Mouse (Mus musculus) liver, embryonic 16.5 days (tissue): ENCODE data around the gene Strada. TPM values are rescaled to one million over a fixed set of nuclear protein-coding genes. Genes with fewer than 3 reads are reported as not detected.

Experiments
- ATAC-seq: fragments of 200-750 bp; cut with Nextera tagmentation; 2 replicates; pipeline ENCODE4 v1.8.0; 2017; ENCODE audit warnings: low read depth, mild to moderate bottlenecking, moderate number of reproducible peaks, moderate library complexity
- H3K27ac ChIP-seq: fragments of 300-500 bp; sonication (generic); 2 replicates; pipeline ENCODE4 v1.5.1; 2014; ENCODE audit warnings: mild to moderate bottlenecking, low read length
- H3K27me3 ChIP-seq: fragments of 300-500 bp; sonication (generic); 2 replicates; pipeline ENCODE4 v1.6.1; 2014; ENCODE audit warnings: low read depth, low read length, mixed read lengths; ENCODE audit not compliant: control insufficient read depth, insufficient read depth
- H3K36me3 ChIP-seq: fragments of 300-500 bp; sonication (generic); 2 replicates; pipeline ENCODE4 v1.6.1; 2014; ENCODE audit warnings: mild to moderate bottlenecking; ENCODE audit not compliant: control insufficient read depth, insufficient read depth
- H3K4me1 ChIP-seq: fragments of 300-500 bp; sonication (generic); 2 replicates; pipeline ENCODE4 v1.6.1; 2014; ENCODE audit warnings: low read depth, low read length, mixed read lengths; ENCODE audit not compliant: control insufficient read depth
- H3K4me2 ChIP-seq: fragments of 300-500 bp; sonication (generic); 2 replicates; pipeline ENCODE4 v1.6.1; 2014; ENCODE audit warnings: low read depth, low read length, mixed read lengths
- H3K4me3 ChIP-seq: fragments of 300-500 bp; sonication (generic); 2 replicates; pipeline ENCODE4 v1.5.1; 2014; ENCODE audit warnings: low read depth, mild to moderate bottlenecking, low read length
- H3K9ac ChIP-seq: fragments of 300-500 bp; sonication (generic); 2 replicates; pipeline ENCODE4 v1.6.1; 2014; ENCODE audit warnings: low read depth, low read length
- H3K9me3 ChIP-seq: fragments of 300-500 bp; sonication (generic); replicated peaks from 2 replicates; pipeline ENCODE4 v1.6.1; 2016; ENCODE audit warnings: low read length; ENCODE audit not compliant: control insufficient read depth
- WGBS: fragments of 180-500 bp; shearing (Covaris S2); extraction: QIAGEN DNeasy Blood & Tissue Kit; methylation state at CpG from one replicate; pipeline ENCODE4 v1.1.7; 2014; ENCODE audit not compliant: insufficient replicate concordance; 5-methylcytosine and 5-hydroxymethylcytosine counted together
- polyA plus RNA-seq: library from polyadenylated mRNA; unstranded; fragments of >200 nt; fragmentation: Nextera tagmentation; extraction: Ambion mirVana; gene quantifications from 2 replicates; pipeline ENCODE4 v1.2.1, GENCODE M21; 2015

The Strada gene
- polyA plus RNA-seq, 1 experiment from 2014 or later = 7.3 TPM

GRCm38 (mm10) chr11:106125827-106126226, 76.1 kb downstream of the Strada start:
- WGBS = 51% methylated on average over 1 of the region's 1 CpGs
- Histone ChIP-seq H3K27ac (no peak overlapping the region), H3K36me3 (no peaks in the 10 kb centered on the region), H3K4me2 (no peak overlapping the region), H3K9ac (no peak overlapping the region), H3K9me3 (no peaks in the 10 kb centered on the region), H3K27me3 (no peaks in the 10 kb centered on the region), H3K4me1 (no peaks in the 10 kb centered on the region; the same call in 1 of the 2 replicates), H3K4me3 (no peak overlapping the region)
- ATAC-seq = no peak

- no peak overlapping the region for H3K4me2 ChIP-seq
- no peaks in the 10 kb centered on the region for H3K27me3 ChIP-seq
- no peaks in the 10 kb centered on the region for H3K36me3 ChIP-seq
- 59% methylated on average over 4 of the region's 4 CpGs for WGBS
- no peaks in the 10 kb centered on the region for H3K9me3 ChIP-seq
- H3K27ac ChIP-seq = no peak overlapping the region
- H3K9ac ChIP-seq = no peak overlapping the region
- no peak for ATAC-seq
- no peaks in the 10 kb centered on the region; the same call in 1 of the 2 replicates for H3K4me1 ChIP-seq
- no peak overlapping the region for H3K4me3 ChIP-seq
Observed at GRCm38 (mm10) chr11:106124784-106125183, 77.2 kb downstream of the Strada start.

- Histone ChIP-seq H3K9ac (no peak overlapping the region), H3K4me2 (no peak overlapping the region), H3K36me3 (peaks cover 2% of the 10 kb centered on the region; the same call in 1 of the 2 replicates), H3K4me3 (no peak overlapping the region), H3K27me3 (no peaks in the 10 kb centered on the region), H3K9me3 (no peaks in the 10 kb centered on the region), H3K4me1 (no peaks in the 10 kb centered on the region; the same call in 1 of the 2 replicates), H3K27ac (no peak overlapping the region)
- 13% methylated on average over 3 of the region's 3 CpGs for WGBS
- peak; percentile 41; the same call in 1 of the 2 replicates for ATAC-seq
Observed at GRCm38 (mm10) chr11:106122736-106123135, 79.2 kb downstream of the Strada start.

- no peaks in the 10 kb centered on the region for H3K9me3 ChIP-seq
- no peak overlapping the region for H3K9ac ChIP-seq
- H3K27me3 ChIP-seq = no peaks in the 10 kb centered on the region
- H3K36me3 ChIP-seq = peaks cover 5% of the 10 kb centered on the region; the same call in 1 of the 2 replicates
- WGBS = 60% methylated on average over 5 of the region's 5 CpGs
- H3K27ac ChIP-seq = peak overlapping the region; percentile 65
- no peak for ATAC-seq
- no peak overlapping the region for H3K4me3 ChIP-seq
- no peaks in the 10 kb centered on the region; the same call in 1 of the 2 replicates for H3K4me1 ChIP-seq
- H3K4me2 ChIP-seq = no peak overlapping the region
Observed at GRCm38 (mm10) chr11:106122221-106122620, 79.7 kb downstream of the Strada start.

Other genes with a start within 250 kb of the Strada start
- 0.79 and 1.1 TPM in 2 replicates for gene Cyb561, start 248.8 kb downstream of the Strada start, polyA plus RNA-seq
- gene Ace, start 234.2 kb downstream of the Strada start, polyA plus RNA-seq = 0.06 and 0.24 TPM in 2 replicates
- not detected in 2 replicates for gene Ace3, start 207.5 kb downstream of the Strada start, polyA plus RNA-seq
- 0.05 and 0.08 TPM in 2 replicates for gene Kcnh6, start 194.0 kb downstream of the Strada start, polyA plus RNA-seq
- 25.1 and 27.5 TPM in 2 replicates for gene Dcaf7, start 165.3 kb downstream of the Strada start, polyA plus RNA-seq
- 5.6 and 6.4 TPM in 2 replicates for gene Taco1, start 136.1 kb downstream of the Strada start, polyA plus RNA-seq
- gene Map3k3, start 117.6 kb downstream of the Strada start, polyA plus RNA-seq = 2.4 and 3.6 TPM in 2 replicates
- not detected in 2 replicates for gene Gm10840, start 41.3 kb downstream of the Strada start, polyA plus RNA-seq
- 76.8 and 79.6 TPM in 2 replicates for gene Limd2, start 41.3 kb downstream of the Strada start, polyA plus RNA-seq
- 42.3 and 44.2 TPM in 2 replicates for gene Ccdc47, start 14.2 kb upstream of the Strada start, polyA plus RNA-seq
- gene Ddx42, start 14.8 kb upstream of the Strada start, polyA plus RNA-seq = 22.7 and 24.7 TPM in 2 replicates
- gene Ftsj3, start 53.9 kb upstream of the Strada start, polyA plus RNA-seq = 25.2 and 27.0 TPM in 2 replicates
- gene Psmc5, start 54.0 kb upstream of the Strada start, polyA plus RNA-seq = 113 and 118 TPM in 2 replicates
- gene Smarcd2, start 70.8 kb upstream of the Strada start, polyA plus RNA-seq = 19.4 and 19.5 TPM in 2 replicates
- 0.13 and 0.16 TPM in 2 replicates for gene Tcam1, start 74.5 kb upstream of the Strada start, polyA plus RNA-seq
- not detected in 2 replicates for gene Gh, start 99.7 kb upstream of the Strada start, polyA plus RNA-seq
- gene Cd79b, start 112.6 kb upstream of the Strada start, polyA plus RNA-seq = 11.3 and 12.3 TPM in 2 replicates
- gene Scn4a, start 151.1 kb upstream of the Strada start, polyA plus RNA-seq = 0.04 and 0.13 TPM in 2 replicates
- gene Prr29, start 163.3 kb upstream of the Strada start, polyA plus RNA-seq = not detected in 2 replicates
- gene Icam2, start 185.9 kb upstream of the Strada start, polyA plus RNA-seq = 13.4 and 14.8 TPM in 2 replicates